Mouse (Mus musculus) common myeloid progenitor, adult 5-6 weeks (primary cell): Measurements from ENCODE around the gene Rai1. TPM values are rescaled to one million over a fixed set of nuclear protein-coding genes. Genes with fewer than 3 reads are reported as not detected.

Experiments used
- ATAC-seq: replicated peaks from 2 replicates; pipeline ENCODE4 v1.8.0; 2016; ENCODE audit warnings: low read depth, mild to moderate bottlenecking, moderate TSS enrichment, inconsistent platforms; ENCODE audit not compliant: poor library complexity, severe bottlenecking
- total RNA-seq: library from RNA; stranded (forward); fragments of 200-1000, 187-1606 nt; gene quantifications from 2 replicates; pipeline ENCODE4 v1.2.3, GENCODE M21; 2017

Gene Rai1
- total RNA-seq: 15.5 and 21.1 TPM in 2 replicates

GRCm38 (mm10) chr11:60104810-60105592 is at the start of gene Rai1:
Gene Rai1 (plus strand): TSS chr11:60105013.
- ATAC-seq: peak; percentile 37

GRCm38 (mm10) chr11:60056520-60056919 is 48.3 kb upstream of the Rai1 start:
- ATAC-seq: no peak

- no peak for ATAC-seq
Observed at GRCm38 (mm10) chr11:60057987-60058386, 46.8 kb upstream of the Rai1 start.

- no peak for ATAC-seq
Observed at GRCm38 (mm10) chr11:60058441-60058840, 46.4 kb upstream of the Rai1 start.

- ATAC-seq: no peak
Observed at GRCm38 (mm10) chr11:60060026-60060425, 44.8 kb upstream of the Rai1 start.

GRCm38 (mm10) chr11:60061504-60062006 is 43.3 kb upstream of the Rai1 start:
- no peak for ATAC-seq

GRCm38 (mm10) chr11:60065267-60065666 is 39.5 kb upstream of the Rai1 start:
- no peak for ATAC-seq

GRCm38 (mm10) chr11:60067646-60068045 is 37.2 kb upstream of the Rai1 start:
- no peak for ATAC-seq

GRCm38 (mm10) chr11:60068631-60069030 is 36.2 kb upstream of the Rai1 start:
- no peak for ATAC-seq

GRCm38 (mm10) chr11:60070599-60070998 is 34.2 kb upstream of the Rai1 start:
- peak; percentile 85 for ATAC-seq

GRCm38 (mm10) chr11:60071221-60071620 is 33.6 kb upstream of the Rai1 start:
- no peak for ATAC-seq

GRCm38 (mm10) chr11:60073121-60073520 is 31.7 kb upstream of the Rai1 start:
- ATAC-seq: no peak

GRCm38 (mm10) chr11:60073936-60074502 is 30.8 kb upstream of the Rai1 start:
- ATAC-seq: no peak

GRCm38 (mm10) chr11:60076183-60076582 is 28.6 kb upstream of the Rai1 start:
- peak; percentile 45 for ATAC-seq

- peak; percentile 90 for ATAC-seq
Observed at GRCm38 (mm10) chr11:60076790-60077189, 28.0 kb upstream of the Rai1 start.

GRCm38 (mm10) chr11:60084589-60084988 is 20.2 kb upstream of the Rai1 start:
- peak; percentile 63 for ATAC-seq

- no peak for ATAC-seq
Observed at GRCm38 (mm10) chr11:60086676-60087075, 18.1 kb upstream of the Rai1 start.

GRCm38 (mm10) chr11:60088947-60089346 is 15.9 kb upstream of the Rai1 start:
- ATAC-seq: peak; percentile 33; the same call in 1 of the 2 replicates

GRCm38 (mm10) chr11:60090696-60091421 is 14.0 kb upstream of the Rai1 start:
- ATAC-seq: peak; percentile 86

- no peak for ATAC-seq
Observed at GRCm38 (mm10) chr11:60091422-60091761, 13.4 kb upstream of the Rai1 start.

- ATAC-seq: no peak
Observed at GRCm38 (mm10) chr11:60093227-60093626, 11.6 kb upstream of the Rai1 start.
